ENCODE assay signal across 8 mouse cellular contexts in the genomic region with DNA sequence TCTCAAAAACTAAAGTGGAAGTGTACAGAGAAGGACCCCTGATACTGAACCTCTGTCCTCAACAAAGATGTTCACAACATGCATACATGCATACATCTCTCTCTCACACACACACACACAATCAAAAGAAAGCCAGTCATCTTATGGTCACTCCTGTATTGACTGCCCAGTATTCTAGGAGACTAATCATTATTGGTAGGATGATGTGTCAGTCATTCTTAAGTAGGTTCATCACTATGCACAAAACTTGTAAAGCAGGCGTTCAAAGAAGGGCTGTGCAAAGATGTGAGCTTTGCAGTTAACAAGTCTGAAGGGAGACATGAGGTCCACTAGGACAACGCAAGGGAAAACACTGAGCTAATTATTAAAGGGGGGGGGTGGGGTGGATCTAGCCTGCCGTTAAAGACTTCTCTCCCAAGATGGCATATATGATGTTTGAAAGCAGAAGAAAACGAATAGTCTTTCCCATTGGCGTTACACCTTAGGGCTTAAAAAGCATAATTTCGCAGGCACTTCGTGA. TPM values are rescaled to one million over a fixed set of nuclear protein-coding genes. Genes with fewer than 3 reads are reported as not detected.
A peak's percentile ranks its signal among the peaks of the same experiment; 100 is the strongest.
DNase-seq lines count a peak whose midpoint lies in the region; ATAC-seq and TF ChIP-seq lines count a peak whose summit lies in the region.

No protein-coding gene starts in this region.

- H3K4me2 ChIP-seq in intestine, postnatal 0 days (replicated peaks; ENCODE audit: low read depth) = peak overlapping the region; percentile 75

- peak overlapping the region; percentile 74 for H3K27ac ChIP-seq in liver, adult 2 months (replicated peaks; ENCODE audit: insufficient read depth, low read depth, low read length)
- H3K27ac ChIP-seq in cortical plate, adult 2 months (ENCODE audit: insufficient read depth, low read length) = no peak overlapping the region
- peak overlapping the region; percentile 85; the same call in 1 of the 2 replicates for H3K27ac ChIP-seq in intestine, postnatal 0 days (ENCODE audit: low read depth, low read length)
- H3K27ac ChIP-seq in olfactory bulb, adult 2 months (ENCODE audit: insufficient read depth, low read depth, low read length) = 0 out of 2 replicates have a peak overlapping the region, but pooled peaks have one; percentile 72

- WGBS in liver, adult 2 months = 8% methylated on average over 7 of the region's 7 CpGs
- 38% methylated on average over 7 of the region's 7 CpGs for WGBS in intestine, postnatal 0 days
- WGBS in olfactory bulb, adult 2 months = 28% methylated on average over 7 of the region's 7 CpGs

- H3K4me1 ChIP-seq in liver, adult 2 months (ENCODE audit: control insufficient read depth, insufficient read depth, low read length) = peaks cover 4% of the 10 kb centered on the region; the same call in 1 of the 2 replicates
- no peaks in the 10 kb centered on the region; the same call in 1 of the 2 replicates for H3K4me1 ChIP-seq in cortical plate, adult 2 months (ENCODE audit: control insufficient read depth, insufficient read depth, low read length)
- peaks cover 6% of the 10 kb centered on the region; the same call in 1 of the 2 replicates for H3K4me1 ChIP-seq in intestine, postnatal 0 days (replicated peaks; ENCODE audit: control insufficient read depth, insufficient read depth, low read length)
- H3K4me1 ChIP-seq in olfactory bulb, adult 2 months (ENCODE audit: control insufficient read depth, insufficient read depth, low read length) = no peaks in the 10 kb centered on the region

- TF ChIP-seq CTCF in liver, adult 2 months (IDR thresholded peaks at IDR 0.05; ENCODE audit: low read depth, low read length) = no peak
- TF ChIP-seq CTCF in cortical plate, adult 2 months (IDR thresholded peaks at IDR 0.05; ENCODE audit: extremely low read depth, insufficient read depth, low read length) = no peak
- TF ChIP-seq CTCF in intestine, postnatal 0 days (IDR thresholded peaks at IDR 0.05; ENCODE audit: low read depth) = no peak
- no peak for TF ChIP-seq CTCF in olfactory bulb, adult 2 months (IDR thresholded peaks at IDR 0.05; ENCODE audit: insufficient read depth, low read depth, low read length)

- no peak for TF ChIP-seq POLR2A in liver, adult 2 months (IDR thresholded peaks at IDR 0.05; ENCODE audit: extremely low read depth, insufficient read depth, low read length)
- TF ChIP-seq POLR2A in cortical plate, adult 2 months (IDR thresholded peaks at IDR 0.05; ENCODE audit: extremely low read depth, insufficient read depth, low read length) = no peak
- no peak for TF ChIP-seq POLR2A in olfactory bulb, adult 2 months (IDR thresholded peaks at IDR 0.05; ENCODE audit: insufficient read depth, low read depth, low read length)

- no peak for ATAC-seq in intestine, postnatal 0 days

- H3K27me3 ChIP-seq in liver, adult 2 months (ENCODE audit: control insufficient read depth, insufficient read depth, low read length) = no peaks in the 10 kb centered on the region
- H3K27me3 ChIP-seq in intestine, postnatal 0 days (replicated peaks; ENCODE audit: control insufficient read depth, insufficient read depth, low read length) = no peaks in the 10 kb centered on the region

- peaks cover 4% of the 10 kb centered on the region; the same call in 1 of the 2 replicates for H3K36me3 ChIP-seq in liver, adult 2 months (ENCODE audit: control insufficient read depth, insufficient read depth, low read length)
- H3K36me3 ChIP-seq in intestine, postnatal 0 days (ENCODE audit: control insufficient read depth, insufficient read depth) = peaks cover 9% of the 10 kb centered on the region; the same call in 1 of the 2 replicates

- peak overlapping the region; percentile 86 for H3K4me3 ChIP-seq in liver, adult 2 months (ENCODE audit: insufficient read depth, low read depth, low read length)
- peak overlapping the region; percentile 80 for H3K4me3 ChIP-seq in cortical plate, adult 2 months (ENCODE audit: insufficient read depth, low read length)
- H3K4me3 ChIP-seq in intestine, postnatal 0 days (ENCODE audit: low read depth, low read length) = peak overlapping the region; percentile 83
- no peak overlapping the region for H3K4me3 ChIP-seq in olfactory bulb, adult 2 months (ENCODE audit: insufficient read depth, low read depth, low read length)

- H3K9me3 ChIP-seq in intestine, postnatal 0 days (ENCODE audit: control insufficient read depth) = no peaks in the 10 kb centered on the region

- peak; percentile 69 for DNase-seq in liver, adult 2 months (ENCODE audit: extremely low read depth, low read depth, low spot score)
- no peak for DNase-seq in liver
- no peak for DNase-seq in layer of hippocampus, postnatal 10 days (ENCODE audit: low spot score in 2 of 2)
- DNase-seq in layer of hippocampus, postnatal 14 days (ENCODE audit: low spot score in 2 of 2) = no peak
- DNase-seq in spleen, adult 12 weeks (ENCODE audit: low spot score) = no peak

- peaks cover 15% of the 10 kb centered on the region; the same call in 1 of the 2 replicates for H3K79me2 ChIP-seq in liver, adult 2 months (ENCODE audit: control insufficient read depth, insufficient read depth, low read length)

- peak overlapping the region; percentile 81 for H3K9ac ChIP-seq in liver, adult 2 months (ENCODE audit: low read depth, low read length)
- peak overlapping the region; percentile 68 for H3K9ac ChIP-seq in intestine, postnatal 0 days (ENCODE audit: low read depth, low read length)

RNA-seq across cellular contexts. Expression of gene Fkbp15, which starts 1.0 kb away (rescaled TPM):
- 22.7 and 24.5 TPM in 2 replicates for total RNA-seq in liver, adult 2 months (2014; rRNA removed)
- polyA plus RNA-seq in liver, adult 2 months (2012; rRNA removed) = 17.4 and 20.0 TPM in 2 replicates
- 26.1 and 27.2 TPM in 2 replicates for polyA plus RNA-seq in cortical plate, adult 2 months (2012; rRNA removed)
- polyA plus RNA-seq in intestine, postnatal 0 days (2015; fragmentation: Nextera tagmentation; extraction: Ambion mirVana) = 16.9 and 18.3 TPM in 2 replicates
- not detected in 2 replicates for polyA plus RNA-seq in olfactory bulb, adult 2 months (2012; ENCODE audit: insufficient read depth, insufficient read length, low replicate concordance, missing spikeins)
- total RNA-seq in layer of hippocampus, postnatal 10 days (2021) = 10 to 100 TPM; 42.8 to 43.6 TPM
- 10 to 100 TPM; 42.3 to 44.8 TPM for total RNA-seq in layer of hippocampus, postnatal 14 days (2021)

RNA-seq across cellular contexts. Expression of gene Slc31a1, which starts 1.2 kb away (rescaled TPM):
- total RNA-seq in liver, adult 2 months (2014; rRNA removed) = 88.4 and 91.4 TPM in 2 replicates
- 75.3 and 81.5 TPM in 2 replicates for polyA plus RNA-seq in liver, adult 2 months (2012; rRNA removed)
- 17.1 and 18.1 TPM in 2 replicates for polyA plus RNA-seq in cortical plate, adult 2 months (2012; rRNA removed)
- 133 and 150 TPM in 2 replicates for polyA plus RNA-seq in intestine, postnatal 0 days (2015; fragmentation: Nextera tagmentation; extraction: Ambion mirVana)
- polyA plus RNA-seq in olfactory bulb, adult 2 months (2012; ENCODE audit: insufficient read depth, insufficient read length, low replicate concordance, missing spikeins) = not detected in 2 replicates
- 10 to 100 TPM; 35.0 to 35.2 TPM for total RNA-seq in layer of hippocampus, postnatal 10 days (2021)
- 10 to 100 TPM; 27.5 to 36.7 TPM for total RNA-seq in layer of hippocampus, postnatal 14 days (2021)

RNA-seq across cellular contexts. Expression of gene Cdc26, which starts 49.1 kb away (rescaled TPM):
- total RNA-seq in liver, adult 2 months (2014; rRNA removed) = 46.9 and 52.6 TPM in 2 replicates
- 13.5 and 14.8 TPM in 2 replicates for polyA plus RNA-seq in liver, adult 2 months (2012; rRNA removed)
- polyA plus RNA-seq in cortical plate, adult 2 months (2012; rRNA removed) = 47.8 and 48.3 TPM in 2 replicates
- polyA plus RNA-seq in intestine, postnatal 0 days (2015; fragmentation: Nextera tagmentation; extraction: Ambion mirVana) = 72.5 and 73.7 TPM in 2 replicates
- not detected in 2 replicates for polyA plus RNA-seq in olfactory bulb, adult 2 months (2012; ENCODE audit: insufficient read depth, insufficient read length, low replicate concordance, missing spikeins)
- 10 to 100 TPM; 47.7 to 54.9 TPM for total RNA-seq in layer of hippocampus, postnatal 10 days (2021)
- total RNA-seq in layer of hippocampus, postnatal 14 days (2021) = 10 to 100 TPM; 48.4 to 49.3 TPM

RNA-seq across cellular contexts. Expression of gene Prpf4, which starts 49.3 kb away (rescaled TPM):
- 3.9 and 4.6 TPM in 2 replicates for total RNA-seq in liver, adult 2 months (2014; rRNA removed)
- polyA plus RNA-seq in liver, adult 2 months (2012; rRNA removed) = 4.4 and 7.3 TPM in 2 replicates
- polyA plus RNA-seq in cortical plate, adult 2 months (2012; rRNA removed) = 14.3 and 16.5 TPM in 2 replicates
- polyA plus RNA-seq in intestine, postnatal 0 days (2015; fragmentation: Nextera tagmentation; extraction: Ambion mirVana) = 6.9 and 8.0 TPM in 2 replicates
- polyA plus RNA-seq in olfactory bulb, adult 2 months (2012; ENCODE audit: insufficient read depth, insufficient read length, low replicate concordance, missing spikeins) = not detected in 2 replicates
- 10 to 100 TPM; 13.6 to 14.0 TPM for total RNA-seq in layer of hippocampus, postnatal 10 days (2021)
- total RNA-seq in layer of hippocampus, postnatal 14 days (2021) = 10 to 100 TPM; 11.8 to 12.8 TPM

Comparison
In these comparisons a context has a peak if more than half of its experiments do, and no peak if none do; other contexts are left out.
1. RNA of gene Slc31a1, which starts 1.2 kb away (polyA plus RNA-seq): 133 to 150 TPM in intestine, postnatal 0 days, 75.3 to 81.5 TPM in liver, adult 2 months and 17.1 to 18.1 TPM in cortical plate, adult 2 months; not detected in olfactory bulb, adult 2 months; every median in the first group is over 10 times any median in the second.